Mouse (Mus musculus) bone marrow macrophage, adult 2 months (primary cell): ENCODE results near the gene Magoh. TPM values are rescaled to one million over a fixed set of nuclear protein-coding genes. Genes with fewer than 3 reads are reported as not detected.

Experiments
- H3K27ac ChIP-seq: 2 replicates; pipeline ENCODE4 v1.5.1; 2012; ENCODE audit warnings: low read depth, low read length; ENCODE audit not compliant: insufficient read depth
- H3K4me1 ChIP-seq: 2 replicates; pipeline ENCODE4 v1.6.1; 2012; ENCODE audit warnings: low read length; ENCODE audit not compliant: control insufficient read depth, insufficient read depth
- H3K4me3 ChIP-seq: 2 replicates; pipeline ENCODE4 v1.5.1; 2012; ENCODE audit warnings: mild to moderate bottlenecking, low read length, moderate library complexity; ENCODE audit not compliant: insufficient read depth
- CTCF ChIP-seq: IDR thresholded peaks from 2 replicates; pipeline ENCODE4 v1.5.1; 2012; ENCODE audit warnings: low read depth, mild to moderate bottlenecking, low read length, moderate library complexity
- POLR2A ChIP-seq: IDR thresholded peaks from 2 replicates; pipeline ENCODE4 v1.6.1; 2012; ENCODE audit warnings: mild to moderate bottlenecking, low read depth, low read length, borderline replicate concordance
- polyA plus RNA-seq: library from polyadenylated mRNA; stranded (reverse); fragments of >200 nt; gene quantifications from 2 replicates; pipeline ENCODE4 v1.2.4, GENCODE M21; 2012; ENCODE audit not compliant: missing spikeins, insufficient read depth, insufficient read length

Gene Magoh
- polyA plus RNA-seq, 1 experiment: 53.8 TPM

GRCm38 (mm10) chr4:107844971-107845370 lies 34.6 kb upstream of the Magoh start:
- Histone ChIP-seq H3K4me1 (no peaks in the 10 kb centered on the region), H3K4me3 (no peak overlapping the region), H3K27ac (no peak overlapping the region)
- TF ChIP-seq POLR2A (no peak), CTCF (peak; percentile 87)

GRCm38 (mm10) chr4:107846795-107847194 lies 32.8 kb upstream of the Magoh start:
- TF ChIP-seq POLR2A (no peak), CTCF (no peak)
- no peak overlapping the region for H3K27ac ChIP-seq

GRCm38 (mm10) chr4:107848546-107848945 lies 31.0 kb upstream of the Magoh start:
- Histone ChIP-seq H3K27ac (no peak overlapping the region), H3K4me3 (no peak overlapping the region), H3K4me1 (no peaks in the 10 kb centered on the region)
- TF ChIP-seq CTCF (no peak), POLR2A (no peak)

More at GRCm38 (mm10) chr4:107846795-107847194, 32.8 kb upstream of the Magoh start:
- Histone ChIP-seq H3K4me3 (no peak overlapping the region), H3K4me1 (no peaks in the 10 kb centered on the region)

- Histone ChIP-seq H3K4me3 (no peak overlapping the region), H3K4me1 (no peaks in the 10 kb centered on the region), H3K27ac (no peak overlapping the region)
- TF ChIP-seq POLR2A: no peak
- TF ChIP-seq CTCF: no peak
Measured at GRCm38 (mm10) chr4:107849621-107850020, 29.9 kb upstream of the Magoh start.

GRCm38 (mm10) chr4:107850091-107850490 lies 29.5 kb upstream of the Magoh start:
- no peak for TF ChIP-seq POLR2A
- no peak for TF ChIP-seq CTCF
- H3K4me3 ChIP-seq: no peak overlapping the region
- no peak overlapping the region for H3K27ac ChIP-seq
- H3K4me1 ChIP-seq: no peaks in the 10 kb centered on the region

GRCm38 (mm10) chr4:107853333-107853732 lies 26.2 kb upstream of the Magoh start:
- no peak overlapping the region for H3K4me3 ChIP-seq
- no peaks in the 10 kb centered on the region for H3K4me1 ChIP-seq
- TF ChIP-seq POLR2A: no peak
- no peak for TF ChIP-seq CTCF
- H3K27ac ChIP-seq: no peak overlapping the region

- no peaks in the 10 kb centered on the region for H3K4me1 ChIP-seq
- no peak overlapping the region for H3K4me3 ChIP-seq
- H3K27ac ChIP-seq: no peak overlapping the region
- TF ChIP-seq CTCF: no peak
- TF ChIP-seq POLR2A: no peak
Measured at GRCm38 (mm10) chr4:107853836-107854235, 25.7 kb upstream of the Magoh start.

GRCm38 (mm10) chr4:107856958-107857686 lies 22.4 kb upstream of the Magoh start:
- TF ChIP-seq POLR2A (no peak), CTCF (no peak)
- H3K27ac ChIP-seq: no peak overlapping the region
- H3K4me3 ChIP-seq: no peak overlapping the region

GRCm38 (mm10) chr4:107858995-107859394 lies 20.6 kb upstream of the Magoh start:
- no peaks in the 10 kb centered on the region for H3K4me1 ChIP-seq
- no peak for TF ChIP-seq CTCF
- H3K27ac ChIP-seq: no peak overlapping the region
- no peak overlapping the region for H3K4me3 ChIP-seq

More at GRCm38 (mm10) chr4:107856958-107857686, 22.4 kb upstream of the Magoh start:
- no peaks in the 10 kb centered on the region for H3K4me1 ChIP-seq

GRCm38 (mm10) chr4:107864866-107865265 lies 14.7 kb upstream of the Magoh start:
- TF ChIP-seq CTCF (no peak), POLR2A (no peak)
- Histone ChIP-seq H3K4me1 (no peaks in the 10 kb centered on the region), H3K27ac (no peak overlapping the region), H3K4me3 (no peak overlapping the region)

- Histone ChIP-seq H3K27ac (no peak overlapping the region), H3K4me1 (peaks cover 4% of the 10 kb centered on the region), H3K4me3 (no peak overlapping the region)
- TF ChIP-seq CTCF (no peak), POLR2A (no peak)
Measured at GRCm38 (mm10) chr4:107881631-107882030, 2.1 kb downstream of the Magoh start.
